Comparison of ENCODE assay signal across 8 mouse cellular contexts in genomic region chr10:53502875-53503816, GRCm38 (mm10).
DNase-seq lines count a peak whose midpoint lies in the region; ATAC-seq lines count a peak whose summit lies in the region.

No protein-coding gene starts in this region.

- DNase-seq in heart, adult 11 months, result peak; percentile 93
- no peak for DNase-seq in heart, postnatal 25 days (ENCODE audit: low spot score)
- peak; percentile 50 for DNase-seq in embryonic facial prominence, embryonic 14.5 days (ENCODE audit: low spot score)
- peak; percentile 16 to 24 for DNase-seq in heart, postnatal 14 days
- peak; percentile 57 for DNase-seq in layer of hippocampus, adult 9-11 months
- no peak for DNase-seq in thymus, adult 18-20 months
- no peak for DNase-seq in adrenal gland, postnatal 25 days

- WGBS in embryonic facial prominence, embryonic 14.5 days, result 39% methylated on average over 21 of the region's 21 CpGs
- WGBS in midbrain, embryonic 12.5 days, result 39% methylated on average over 21 of the region's 21 CpGs

- H3K4me1 ChIP-seq in embryonic facial prominence, embryonic 14.5 days (ENCODE audit: control insufficient read depth, insufficient read depth, low read length), result no peaks in the 10 kb centered on the region
- H3K4me1 ChIP-seq in midbrain, embryonic 12.5 days, result peaks cover 7% of the 10 kb centered on the region

- H3K9ac ChIP-seq in embryonic facial prominence, embryonic 14.5 days (ENCODE audit: low read depth, low read length), result 0 out of 2 replicates have a peak overlapping the region, but pooled peaks have one; percentile 25
- no peak overlapping the region; the same call in 1 of the 2 replicates for H3K9ac ChIP-seq in midbrain, embryonic 12.5 days (replicated peaks)

- 0 out of 2 replicates have a peak overlapping the region, but pooled peaks have one; percentile 18 for H3K4me3 ChIP-seq in embryonic facial prominence, embryonic 14.5 days (ENCODE audit: low read depth, low read length)
- peak overlapping the region; percentile 21 for H3K4me3 ChIP-seq in midbrain, embryonic 12.5 days

- no peaks in the 10 kb centered on the region for H3K36me3 ChIP-seq in embryonic facial prominence, embryonic 14.5 days (ENCODE audit: control insufficient read depth, insufficient read depth, low read length)
- H3K36me3 ChIP-seq in midbrain, embryonic 12.5 days, result no peaks in the 10 kb centered on the region

- H3K27me3 ChIP-seq in embryonic facial prominence, embryonic 14.5 days (replicated peaks; ENCODE audit: control insufficient read depth, insufficient read depth, low read length), result no peaks in the 10 kb centered on the region
- no peaks in the 10 kb centered on the region for H3K27me3 ChIP-seq in midbrain, embryonic 12.5 days

- ATAC-seq in embryonic facial prominence, embryonic 14.5 days (ENCODE audit: low read depth), result peak; percentile 37; the same call in 1 of the 2 replicates
- peak; percentile 78 for ATAC-seq in midbrain, embryonic 12.5 days (ENCODE audit: low FRiP score, low read depth)

- peak overlapping the region; percentile 13 for H3K27ac ChIP-seq in embryonic facial prominence, embryonic 14.5 days (replicated peaks; ENCODE audit: low read depth, low read length)
- H3K27ac ChIP-seq in midbrain, embryonic 12.5 days (replicated peaks), result peak overlapping the region; percentile 46

- no peaks in the 10 kb centered on the region for H3K9me3 ChIP-seq in embryonic facial prominence, embryonic 14.5 days (ENCODE audit: control insufficient read depth, low read length)
- no peaks in the 10 kb centered on the region for H3K9me3 ChIP-seq in midbrain, embryonic 12.5 days

- intact Hi-C loops in heart, postnatal 25 days (cut with DNase I), result no loop called here
- intact Hi-C loops in heart, postnatal 14 days (cut with DNase I), result no loop called here

- H3K4me2 ChIP-seq in embryonic facial prominence, embryonic 14.5 days (ENCODE audit: low read depth, low read length), result peak overlapping the region; percentile 41
- peak overlapping the region; percentile 49 for H3K4me2 ChIP-seq in midbrain, embryonic 12.5 days (replicated peaks)

Comparison
In these comparisons a context has a peak if more than half of its experiments do, and no peak if none do; other contexts are left out.
1. DNase-seq: peak in heart, adult 11 months (single experiment), embryonic facial prominence, embryonic 14.5 days (single experiment), heart, postnatal 14 days (2 of 2) and layer of hippocampus, adult 9-11 months (single experiment); none in heart, postnatal 25 days (single experiment), thymus, adult 18-20 months (0 of 2) and adrenal gland, postnatal 25 days (single experiment).